Mouse (Mus musculus) gastrocnemius, postnatal 25 days (tissue): ENCODE results near the gene Lca5. TPM values are rescaled to one million over a fixed set of nuclear protein-coding genes. Genes with fewer than 3 reads are reported as not detected.

Experiments
- DNase-seq: peaks from one replicate; pipeline ENCODE4 v3.0.0; 2022
- long read RNA-seq, 2 experiments: library from polyadenylated mRNA; stranded (forward); transcript quantifications; one replicate each; pipeline ENCODE4 v2.0.0; 2021
- total RNA-seq, 2 experiments: library from RNA; stranded (reverse); gene quantifications; 1 replicate in 1 of 2; 2 replicates in 1 of 2; pipeline ENCODE4 v1.2.3; 2021

The Lca5 gene
- 1 to 10 TPM in 1 of 2 experiments, under 1 TPM in 1; 0.99 to 2.2 TPM for total RNA-seq
- long read RNA-seq, experiment 1 = 0 reads
- long read RNA-seq, experiment 2 = 0 reads

DNA sequence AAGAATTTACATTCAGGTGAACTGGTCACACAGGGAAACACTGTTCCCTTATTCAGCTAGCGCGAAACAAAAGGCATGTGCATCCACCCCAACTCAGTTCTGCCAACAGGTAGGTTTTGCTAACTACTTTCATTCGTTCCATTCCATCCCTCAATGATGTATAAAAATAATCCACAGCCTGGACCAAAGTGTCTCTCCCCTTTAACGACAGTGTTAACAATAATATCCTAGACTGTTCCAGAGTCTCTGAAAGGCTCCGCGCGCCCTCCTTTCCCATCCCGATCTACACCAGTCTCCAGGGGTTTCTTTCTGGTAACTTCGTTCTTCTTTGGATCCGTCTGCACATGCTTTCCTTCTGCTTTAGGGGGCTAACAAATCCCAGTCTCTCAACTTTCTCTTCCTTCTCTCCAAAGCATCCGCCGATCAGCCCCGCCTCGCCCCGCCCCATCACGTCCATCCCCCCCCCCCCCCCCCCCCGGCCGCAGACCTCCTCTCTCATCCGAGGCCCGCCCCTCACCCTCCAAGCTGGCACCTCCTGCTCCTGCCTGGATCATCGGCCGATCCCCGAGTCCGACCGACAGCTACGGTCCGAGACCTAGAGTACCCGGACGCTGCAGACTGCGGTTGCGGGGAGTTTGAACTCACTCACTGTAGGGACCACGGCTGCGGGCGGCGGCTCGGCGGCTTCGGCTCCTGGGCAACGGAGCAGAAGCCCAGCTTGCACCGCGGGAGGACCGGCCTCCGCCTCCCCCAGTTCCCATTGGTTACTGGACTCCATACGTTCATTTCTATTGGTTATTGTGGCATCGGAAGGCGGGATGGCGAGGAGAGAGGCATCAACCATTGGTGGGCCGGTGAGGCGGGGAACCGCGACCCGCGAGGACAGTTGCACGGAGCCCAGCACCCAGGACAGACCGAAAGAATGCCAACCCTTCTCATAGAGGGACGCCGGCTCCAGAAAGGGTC is at the start of gene Lca5:
Gene Lca5 (minus strand): TSS at position 736 of the 966 bp plus-strand sequence.
- DNase-seq = peak; percentile 94

DNA sequence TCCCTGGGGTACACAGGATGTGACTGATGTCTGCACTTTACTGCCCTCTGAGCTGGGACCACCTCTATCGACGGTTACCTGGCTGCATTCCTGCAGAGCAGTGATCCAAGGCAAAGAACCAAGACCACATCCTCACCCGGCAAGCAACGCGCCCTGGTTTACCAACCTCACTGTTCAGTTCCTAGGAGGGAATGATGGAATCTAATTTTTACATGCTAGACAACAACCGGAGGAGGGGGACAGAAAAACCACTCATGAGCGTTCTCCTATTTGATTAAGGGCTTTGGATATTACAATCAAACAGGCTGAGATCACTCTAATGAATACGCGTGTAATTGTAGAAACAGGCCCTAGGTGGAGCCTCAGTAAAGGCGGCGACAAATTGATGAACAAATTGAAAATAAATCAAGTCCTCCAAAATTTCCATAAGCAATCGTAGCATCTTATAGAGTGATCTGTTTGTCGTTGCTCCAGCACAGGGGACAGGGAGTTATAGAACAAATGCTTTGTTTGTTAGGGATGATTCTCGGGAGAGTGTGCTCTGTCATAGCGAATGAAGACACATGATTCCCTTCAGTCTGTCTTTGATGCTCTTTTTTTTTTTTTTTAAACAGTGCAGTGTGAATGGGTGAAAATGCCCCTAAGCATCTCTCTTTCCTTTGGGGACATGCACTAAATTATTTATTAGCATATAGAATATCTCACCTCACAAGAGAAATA is 47.7 kb upstream of the Lca5 start:
- DNase-seq = no peak

GRCm38 (mm10) chr9:83487771-83488470 is 47.0 kb upstream of the Lca5 start:
- DNase-seq = no peak

DNA sequence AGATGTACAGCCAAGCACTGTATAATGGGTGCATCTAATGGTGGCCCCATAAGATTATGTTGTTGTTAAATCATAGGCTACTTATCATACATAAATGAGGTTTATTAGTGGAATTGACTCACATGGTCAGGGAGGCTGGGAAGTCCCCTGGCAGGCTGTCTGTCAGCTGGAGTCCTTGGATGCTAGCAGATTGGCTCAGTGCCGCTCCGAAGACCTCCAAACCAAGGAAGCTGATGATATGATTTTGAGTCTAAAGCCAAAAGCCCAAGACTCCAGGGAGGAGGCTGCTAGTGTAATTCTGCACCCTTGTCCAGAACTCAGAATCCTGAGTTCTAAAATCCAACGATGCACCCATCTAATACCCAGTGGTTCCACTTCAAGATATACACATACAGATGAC is 45.0 kb upstream of the Lca5 start:
- DNase-seq = no peak

- DNase-seq = no peak
Measured at GRCm38 (mm10) chr9:83485357-83485756, 44.4 kb upstream of the Lca5 start.

DNA sequence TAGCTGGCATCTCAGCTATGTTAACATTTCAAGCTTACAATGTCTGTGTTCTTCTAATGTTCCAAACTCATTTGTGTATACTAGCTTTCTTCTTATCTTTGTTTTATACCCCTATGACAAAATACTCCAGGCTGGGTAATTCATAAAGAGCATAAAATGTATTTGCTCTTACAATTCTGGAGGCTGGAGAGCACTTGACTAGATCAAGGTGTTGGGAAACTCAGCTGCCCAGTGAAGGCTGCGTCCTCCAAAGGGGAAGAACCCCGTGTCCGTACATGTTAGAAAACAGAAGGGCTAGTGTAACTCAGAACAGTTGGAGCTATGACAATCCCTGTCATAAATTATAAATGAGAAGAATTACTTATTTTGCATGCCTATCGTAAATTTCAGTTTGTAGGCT is 42.5 kb upstream of the Lca5 start:
- no peak for DNase-seq

- no peak for DNase-seq
Measured at GRCm38 (mm10) chr9:83482176-83482949, 41.4 kb upstream of the Lca5 start.

DNA sequence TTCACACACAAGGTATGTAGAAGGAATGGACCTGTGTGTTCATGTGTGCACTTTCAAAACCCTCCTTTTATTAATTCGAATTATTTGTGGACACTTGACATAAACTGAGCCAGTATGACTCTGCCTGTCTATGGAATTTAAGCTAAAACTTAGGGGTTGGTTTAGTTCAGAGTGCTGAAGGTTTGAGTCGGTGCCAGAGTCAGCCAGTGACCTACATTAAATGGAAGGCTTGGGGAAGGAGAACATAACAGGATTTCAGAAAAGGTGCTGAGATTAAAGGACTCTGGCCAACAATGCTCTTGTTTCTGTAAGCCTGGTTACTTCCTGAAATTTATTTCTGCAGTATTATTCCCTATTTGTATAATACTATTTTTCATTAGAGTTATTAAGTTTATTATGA is 28.9 kb upstream of the Lca5 start:
- no peak for DNase-seq

DNA sequence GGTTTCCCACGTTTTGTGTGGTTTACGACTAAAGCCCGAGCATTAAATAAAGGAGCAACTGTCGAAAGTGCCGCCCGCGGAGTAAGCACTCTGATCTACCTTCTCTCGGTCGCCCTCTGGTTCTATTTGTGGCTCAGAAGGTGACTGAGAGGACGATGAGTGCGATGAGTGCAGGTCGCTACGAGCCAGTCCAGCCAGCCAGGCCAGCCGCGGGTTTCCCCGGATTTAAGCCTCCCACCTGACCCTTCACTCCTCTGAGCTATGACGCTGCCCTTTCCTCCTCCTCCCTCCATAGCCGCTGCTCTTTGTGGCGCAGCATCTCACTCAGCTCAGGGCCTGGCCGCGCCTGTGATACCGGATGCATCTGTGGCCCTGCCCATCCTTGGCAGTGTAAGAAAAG is 6.8 kb upstream of the Lca5 start:
- DNase-seq = peak; percentile 40

DNA sequence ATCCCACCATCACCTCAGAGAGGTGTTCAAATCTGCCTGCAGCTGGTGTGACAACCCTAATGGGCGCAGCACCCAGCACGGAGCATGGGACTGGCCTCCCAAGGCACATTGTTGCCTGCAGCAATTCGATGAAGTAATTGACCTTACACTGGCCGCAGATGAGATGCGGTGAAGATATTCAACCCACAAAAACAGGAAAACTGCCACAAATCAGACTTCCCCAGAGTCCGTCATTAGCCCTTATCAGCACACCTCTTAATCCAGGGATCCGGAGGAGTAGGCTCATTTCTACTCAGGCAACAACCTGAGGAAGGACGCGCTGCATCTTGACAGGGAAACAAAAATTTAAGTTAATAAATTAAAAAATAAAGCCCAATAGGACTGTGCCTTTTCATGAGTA is 6.2 kb upstream of the Lca5 start:
- no peak for DNase-seq

DNA sequence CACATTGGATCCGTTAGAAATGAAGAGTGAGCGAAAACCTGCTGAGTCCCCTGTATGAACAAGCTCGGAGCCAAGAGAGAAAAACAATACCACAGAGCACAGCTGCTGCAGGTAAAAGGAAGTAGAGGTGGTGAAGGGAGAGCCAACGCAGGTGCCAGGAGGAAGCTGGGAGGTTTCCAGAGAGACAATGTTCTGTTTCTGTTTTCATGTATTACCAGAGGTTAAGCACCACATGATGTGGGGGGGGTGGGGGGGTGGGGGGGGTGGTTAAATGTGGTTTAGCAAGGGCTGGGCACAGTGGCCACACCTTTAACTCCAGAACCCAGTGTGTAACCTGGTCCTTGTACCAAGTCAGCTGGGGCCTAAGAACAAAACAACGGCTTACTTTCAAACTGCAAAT is 3.3 kb downstream of the Lca5 start:
- DNase-seq = no peak

GRCm38 (mm10) chr9:83434489-83434888 is 6.4 kb downstream of the Lca5 start:
- no peak for DNase-seq

DNA sequence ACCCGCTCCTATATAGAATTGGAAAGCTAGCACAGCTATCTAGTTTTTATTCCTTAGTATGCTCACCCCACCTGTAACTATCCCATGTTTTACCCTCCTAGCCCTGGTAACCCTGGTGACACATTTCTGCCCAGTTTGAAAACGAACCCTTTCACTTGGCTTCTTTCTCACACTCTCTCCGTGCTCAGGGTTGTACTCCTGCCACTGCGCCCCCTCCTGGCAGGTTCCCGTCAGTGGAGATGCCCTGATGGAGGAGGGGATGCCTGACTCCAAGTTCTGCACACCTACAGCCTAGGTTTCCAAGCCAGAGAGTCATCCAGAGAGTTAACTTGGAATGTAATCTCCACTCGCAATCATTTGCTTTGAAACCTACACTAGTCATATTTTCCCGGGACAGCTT is 7.3 kb downstream of the Lca5 start:
- DNase-seq = no peak

DNA sequence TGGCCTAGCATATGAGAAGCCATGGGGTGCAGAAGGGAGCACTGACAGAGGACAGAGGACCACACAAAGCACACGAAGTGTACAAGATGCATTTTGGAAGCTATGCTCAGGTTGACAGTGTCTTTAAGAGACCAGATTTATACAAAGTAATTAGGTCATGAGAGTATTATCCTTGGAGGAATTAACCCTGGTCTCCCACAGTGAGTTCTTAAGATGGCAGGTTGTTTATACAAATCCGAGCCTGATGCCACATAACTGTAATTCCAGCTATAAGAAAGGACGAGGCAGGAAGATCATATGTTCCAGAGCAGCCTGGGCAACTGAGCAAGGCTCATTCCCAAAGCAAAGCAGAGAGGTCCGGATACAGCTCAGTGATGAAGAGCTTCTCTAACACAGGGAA is 13.0 kb downstream of the Lca5 start:
- DNase-seq = no peak

GRCm38 (mm10) chr9:83418965-83419364 is 22.0 kb downstream of the Lca5 start:
- no peak for DNase-seq

DNA sequence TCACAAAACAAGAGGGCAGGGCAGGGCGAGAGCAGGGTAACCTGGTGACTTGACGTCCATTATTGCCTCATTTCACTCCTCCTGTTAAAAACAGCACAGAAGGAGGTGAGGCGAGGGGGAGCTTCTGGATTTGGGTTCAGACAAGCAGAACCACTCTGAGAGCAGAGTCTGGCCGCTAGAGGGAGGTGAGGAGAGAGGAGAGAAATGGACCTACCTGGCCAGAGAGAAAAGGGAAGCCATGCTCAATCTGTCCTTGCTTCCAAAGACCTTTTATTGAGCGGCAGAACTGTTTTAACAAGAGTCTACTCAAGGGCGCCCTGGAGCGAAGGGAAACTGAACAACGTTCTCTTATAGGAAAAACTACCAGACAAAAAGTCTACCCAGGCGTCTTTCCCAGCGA is 27.9 kb downstream of the Lca5 start:
- no peak for DNase-seq

DNA sequence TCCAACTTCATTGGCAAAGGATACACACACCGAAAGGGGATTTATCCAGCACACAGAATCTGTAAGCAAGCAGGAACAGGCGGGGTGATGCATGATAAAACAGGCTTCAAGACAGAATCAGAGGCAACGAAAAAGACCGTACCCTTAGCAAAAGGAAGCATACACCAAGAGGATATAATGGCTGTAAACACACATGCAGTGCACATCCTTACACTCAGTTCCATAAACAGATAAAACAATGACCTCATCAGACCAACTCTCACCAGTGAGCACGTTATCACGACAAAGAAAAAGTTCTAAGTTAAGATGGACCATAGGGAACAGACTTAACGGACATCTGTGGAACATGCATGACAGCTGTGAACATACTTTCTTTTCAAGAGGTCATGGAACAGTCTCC is 35.8 kb downstream of the Lca5 start:
- DNase-seq = no peak

GRCm38 (mm10) chr9:83400783-83401182 is 40.1 kb downstream of the Lca5 start:
- DNase-seq = no peak

GRCm38 (mm10) chr9:83399414-83399813 is 41.5 kb downstream of the Lca5 start:
- no peak for DNase-seq

DNA sequence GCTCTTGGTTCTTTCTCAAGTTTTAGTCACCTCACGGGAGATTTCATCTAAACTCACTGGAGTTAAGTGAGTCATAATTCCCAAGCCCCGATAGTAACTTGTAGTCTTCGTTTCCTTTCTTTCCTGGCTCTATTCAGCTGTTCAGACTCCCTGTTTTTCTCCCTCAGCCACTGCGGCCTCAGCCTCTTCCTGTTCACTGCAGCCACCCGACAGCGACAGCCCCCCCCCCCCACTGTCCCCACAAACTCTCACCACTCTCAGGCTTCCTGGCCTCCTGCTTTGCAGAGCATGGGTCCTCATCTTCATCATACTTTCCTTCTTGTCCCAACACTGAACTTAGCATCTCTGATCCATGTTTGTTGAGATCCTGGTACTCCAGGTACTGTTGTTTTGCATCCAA is 42.7 kb downstream of the Lca5 start:
- no peak for DNase-seq

DNA sequence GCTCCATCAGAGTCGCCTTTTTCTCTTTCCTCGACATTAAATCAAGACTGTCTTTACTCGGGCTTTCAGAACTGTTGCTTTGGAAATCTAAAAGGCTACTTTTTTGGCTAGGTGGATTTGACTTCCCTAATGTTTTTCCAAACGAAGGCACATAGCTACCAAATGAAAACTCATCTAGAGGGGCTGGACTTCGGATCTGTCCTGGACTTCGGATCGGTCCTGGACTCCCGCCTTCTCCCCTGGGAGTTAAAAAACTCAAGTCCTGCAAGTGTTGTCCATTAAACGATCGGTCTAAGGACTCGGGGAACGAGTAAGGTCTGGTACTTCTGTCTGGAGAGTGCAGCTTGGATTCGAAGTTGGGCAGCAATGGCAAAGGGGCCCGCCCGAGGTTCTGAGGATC is 45.5 kb downstream of the Lca5 start:
- DNase-seq = peak; percentile 6

GRCm38 (mm10) chr9:83391996-83392395 is 48.9 kb downstream of the Lca5 start:
- DNase-seq = no peak
